Mouse (Mus musculus) neural tube, embryonic 13.5 days (tissue): ENCODE data around the gene Rab30. TPM values are rescaled to one million over a fixed set of nuclear protein-coding genes. Genes with fewer than 3 reads are reported as not detected.
"Not testable (repeated sequence)": the region's sequence is repeated elsewhere in the genome, so short reads cannot be mapped to it uniquely, and the experiment has no call there.

Experiments
- ATAC-seq: fragments of 200-750 bp; cut with Nextera tagmentation; 2 replicates; pipeline ENCODE4 v1.8.0; 2017; ENCODE audit warnings: low read depth, mild to moderate bottlenecking, moderate TSS enrichment, moderate library complexity
- H3K27ac ChIP-seq: fragments of 300-500 bp; sonication (generic); replicated peaks from 2 replicates; pipeline ENCODE4 v1.5.1; 2015; ENCODE audit warnings: moderate library complexity, mild to moderate bottlenecking, inconsistent platforms
- H3K27me3 ChIP-seq: fragments of 300-500 bp; sonication (generic); 2 replicates; pipeline ENCODE4 v1.6.1; 2015; ENCODE audit warnings: mild to moderate bottlenecking, inconsistent platforms
- H3K36me3 ChIP-seq: fragments of 300-500 bp; sonication (generic); 2 replicates; pipeline ENCODE4 v1.6.1; 2015; ENCODE audit warnings: mild to moderate bottlenecking, inconsistent platforms
- H3K4me1 ChIP-seq: fragments of 300-500 bp; sonication (generic); replicated peaks from 2 replicates; pipeline ENCODE4 v1.6.1; 2015; ENCODE audit warnings: inconsistent platforms
- H3K4me2 ChIP-seq: fragments of 300-500 bp; sonication (generic); 2 replicates; pipeline ENCODE4 v1.6.1; 2015; ENCODE audit warnings: inconsistent platforms, mild to moderate bottlenecking, moderate library complexity
- H3K4me3 ChIP-seq: fragments of 300-500 bp; sonication (generic); 2 replicates; pipeline ENCODE4 v1.5.1; 2015; ENCODE audit warnings: mild to moderate bottlenecking, inconsistent platforms
- H3K9ac ChIP-seq: fragments of 300-500 bp; sonication (generic); 2 replicates; pipeline ENCODE4 v1.6.1; 2015; ENCODE audit warnings: moderate library complexity, mild to moderate bottlenecking, inconsistent platforms
- H3K9me3 ChIP-seq: fragments of 300-500 bp; sonication (generic); 2 replicates; pipeline ENCODE4 v1.6.1; 2016; ENCODE audit warnings: inconsistent platforms
- WGBS: fragments of 180-500 bp; shearing (Covaris S2); methylation state at CpG from one replicate; pipeline ENCODE4 v1.1.7; 2015; 5-methylcytosine and 5-hydroxymethylcytosine counted together
- polyA plus RNA-seq: library from polyadenylated mRNA; unstranded; fragments of >200 nt; fragmentation: Nextera tagmentation; extraction: Ambion mirVana; gene quantifications from 2 replicates; pipeline ENCODE4 v1.2.1, GENCODE M21; 2015

Rab30 gene
- polyA plus RNA-seq, 1 experiment from 2014 or later = 23.8 TPM

- H3K27ac ChIP-seq, ATAC-seq, H3K4me1 ChIP-seq, H3K4me3 ChIP-seq, H3K27me3 ChIP-seq, H3K9ac ChIP-seq, H3K4me2 ChIP-seq, H3K36me3 ChIP-seq, H3K9me3 ChIP-seq: not testable (repeated sequence)
- WGBS = 86% methylated on average over 3 of the region's 3 CpGs
These were observed 11.8 kb upstream of the Rab30 start for GRCm38 (mm10) chr7:92729583-92729982.

GRCm38 (mm10) chr7:92730465-92730864 lies 10.9 kb upstream of the Rab30 start:
- no peak for ATAC-seq
- Histone ChIP-seq H3K27ac (no peak overlapping the region), H3K4me2 (no peak overlapping the region), H3K4me3 (no peak overlapping the region), H3K9me3 (no peaks in the 10 kb centered on the region), H3K36me3 (peaks cover 10% of the 10 kb centered on the region), H3K27me3 (no peaks in the 10 kb centered on the region), H3K9ac (no peak overlapping the region), H3K4me1 (no peaks in the 10 kb centered on the region)
- WGBS = 84% methylated on average over 4 of the region's 4 CpGs

DNA sequence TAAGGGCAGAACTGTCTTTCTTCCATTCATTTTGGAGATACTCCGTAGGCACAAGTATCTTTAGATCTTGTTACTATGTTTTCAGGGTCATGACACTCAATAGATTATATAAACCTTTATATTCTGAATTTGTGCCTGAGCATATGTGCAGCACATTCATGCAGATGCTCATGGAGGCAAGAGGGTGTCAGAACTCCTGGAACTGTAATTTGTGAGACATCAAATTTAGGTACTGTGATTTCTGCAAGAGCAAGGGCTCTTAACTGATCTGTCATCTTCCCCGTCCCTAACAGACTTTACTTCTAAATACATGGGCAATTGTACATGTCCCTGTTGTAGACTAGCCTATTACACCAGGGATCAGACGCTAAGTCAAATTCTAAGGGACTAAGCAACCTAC lies 10.4 kb upstream of the Rab30 start:
- Histone ChIP-seq H3K36me3 (peaks cover 14% of the 10 kb centered on the region), H3K27me3 (no peaks in the 10 kb centered on the region), H3K4me1 (no peaks in the 10 kb centered on the region), H3K27ac (no peak overlapping the region), H3K4me2 (no peak overlapping the region), H3K4me3 (no peak overlapping the region), H3K9me3 (no peaks in the 10 kb centered on the region), H3K9ac (no peak overlapping the region)
- ATAC-seq = no peak; the same call in 1 of the 2 replicates
- WGBS = 81% methylated on average over 3 of the region's 3 CpGs

DNA sequence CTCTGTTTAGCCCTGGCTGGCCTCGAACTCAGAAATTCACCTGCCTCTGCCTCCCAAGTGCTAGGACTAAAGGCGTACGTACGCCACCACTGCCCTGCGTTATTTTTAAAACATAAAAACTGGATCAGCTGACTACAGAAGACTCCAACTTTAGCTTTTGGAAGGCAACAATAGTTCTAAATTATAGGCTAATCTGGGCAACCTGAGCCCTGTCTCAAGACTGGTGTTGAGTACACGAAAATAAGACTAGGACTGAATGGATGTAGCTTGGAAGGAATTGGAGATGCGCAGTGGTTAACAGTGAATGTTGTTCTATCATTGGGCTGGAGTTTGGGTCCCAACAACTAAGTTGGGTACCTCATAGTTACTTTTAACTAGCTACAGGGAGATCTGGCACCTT lies 9.3 kb upstream of the Rab30 start:
- H3K4me2 ChIP-seq = no peak overlapping the region
- WGBS = 92% methylated on average over 7 of the region's 7 CpGs
- no peaks in the 10 kb centered on the region for H3K9me3 ChIP-seq
- H3K4me3 ChIP-seq = no peak overlapping the region
- no peak for ATAC-seq
- H3K36me3 ChIP-seq = peaks cover 20% of the 10 kb centered on the region
- no peaks in the 10 kb centered on the region for H3K27me3 ChIP-seq
- no peak overlapping the region for H3K9ac ChIP-seq
- H3K27ac ChIP-seq = no peak overlapping the region
- H3K4me1 ChIP-seq = 0 out of 2 replicates have a peak, but pooled peaks cover 4% of the 10 kb centered on the region

- peak overlapping the region; percentile 66 for H3K4me2 ChIP-seq
- 73% methylated on average over 1 of the region's 1 CpGs for WGBS
These were observed 3.8 kb upstream of the Rab30 start for GRCm38 (mm10) chr7:92737560-92737959.

DNA sequence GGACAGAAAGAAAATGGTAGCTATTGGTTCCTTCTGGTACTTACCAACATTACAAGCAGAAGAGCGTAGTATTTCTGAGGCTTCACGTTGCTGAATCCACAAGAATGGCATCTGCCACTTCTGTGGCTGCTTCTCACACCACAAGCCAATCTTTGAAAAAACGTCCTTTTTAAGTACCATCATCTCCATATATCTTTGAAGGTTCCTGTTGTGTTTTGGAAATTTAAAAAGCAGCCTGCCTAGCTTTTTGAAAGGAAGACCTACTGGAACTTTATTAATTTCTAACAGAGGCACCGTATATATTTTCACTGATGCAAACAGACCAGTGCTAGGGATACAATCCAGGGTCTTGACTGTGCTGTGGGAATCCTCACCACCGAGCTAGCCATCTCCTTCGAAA lies 1.4 kb upstream of the Rab30 start:
- peaks cover 57% of the 10 kb centered on the region for H3K4me1 ChIP-seq
- no peaks in the 10 kb centered on the region for H3K9me3 ChIP-seq
- no peaks in the 10 kb centered on the region for H3K27me3 ChIP-seq
- H3K36me3 ChIP-seq = peaks cover 20% of the 10 kb centered on the region
- H3K9ac ChIP-seq = peak overlapping the region; percentile 98
- peak overlapping the region; percentile 82 for H3K4me3 ChIP-seq
- H3K27ac ChIP-seq = peak overlapping the region; percentile 98; the same call in 1 of the 2 replicates
- whole genome bisulfite sequencing = 30% methylated on average over 6 of the region's 6 CpGs
- peak overlapping the region; percentile 66 for H3K4me2 ChIP-seq
- no peak for ATAC-seq

More at GRCm38 (mm10) chr7:92737560-92737959, 3.8 kb upstream of the Rab30 start:
- H3K4me3 ChIP-seq = no peak overlapping the region
- H3K36me3 ChIP-seq = peaks cover 30% of the 10 kb centered on the region
- no peak overlapping the region for H3K27ac ChIP-seq
- ATAC-seq = no peak
- H3K9ac ChIP-seq = no peak overlapping the region
- H3K4me1 ChIP-seq = peaks cover 34% of the 10 kb centered on the region
- no peaks in the 10 kb centered on the region for H3K9me3 ChIP-seq
- no peaks in the 10 kb centered on the region for H3K27me3 ChIP-seq

- no peaks in the 10 kb centered on the region for H3K9me3 ChIP-seq
- H3K9ac ChIP-seq = peak overlapping the region; percentile 98
- H3K4me2 ChIP-seq = peak overlapping the region; percentile 66
- peak overlapping the region; percentile 98 for H3K27ac ChIP-seq
- 2% methylated on average over 23 of the region's 23 CpGs for WGBS
- H3K4me3 ChIP-seq = peak overlapping the region; percentile 82
- ATAC-seq = no peak
- H3K36me3 ChIP-seq = peaks cover 20% of the 10 kb centered on the region
- H3K27me3 ChIP-seq = no peaks in the 10 kb centered on the region
- H3K4me1 ChIP-seq = peaks cover 57% of the 10 kb centered on the region
These were observed 840 bp upstream of the Rab30 start for GRCm38 (mm10) chr7:92740411-92741115.

DNA sequence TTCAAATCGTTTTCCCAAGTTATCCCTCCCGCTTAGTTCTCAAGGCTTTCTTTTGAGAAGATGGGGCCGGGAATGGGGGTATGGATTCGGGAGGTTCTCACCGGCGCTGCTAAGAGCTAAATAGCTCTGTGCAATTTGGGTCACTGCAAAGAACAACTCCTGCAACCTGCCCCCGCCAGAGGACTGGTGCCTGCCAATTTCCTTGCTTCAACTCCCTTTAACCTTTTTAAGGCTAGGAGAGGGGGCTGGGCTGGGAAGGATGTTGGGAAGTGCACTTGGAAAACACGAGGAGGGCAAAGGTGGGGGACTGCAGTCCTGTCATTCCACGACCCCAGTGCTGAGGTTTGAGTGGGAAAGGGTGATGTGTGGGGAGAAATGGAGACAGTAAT lies 452 bp downstream of the Rab30 start:
- no peaks in the 10 kb centered on the region for H3K27me3 ChIP-seq
- peak overlapping the region; percentile 82 for H3K4me3 ChIP-seq
- H3K27ac ChIP-seq = peak overlapping the region; percentile 87
- no peaks in the 10 kb centered on the region for H3K9me3 ChIP-seq
- H3K36me3 ChIP-seq = peaks cover 11% of the 10 kb centered on the region
- H3K9ac ChIP-seq = peak overlapping the region; percentile 98
- peak overlapping the region; percentile 85 for H3K4me2 ChIP-seq
- under 1% methylated on average over 9 of the region's 9 CpGs for WGBS
- H3K4me1 ChIP-seq = peaks cover 54% of the 10 kb centered on the region
- ATAC-seq = peak; percentile 47

- peaks cover 51% of the 10 kb centered on the region for H3K4me1 ChIP-seq
- no peaks in the 10 kb centered on the region for H3K9me3 ChIP-seq
- peak overlapping the region; percentile 87 for H3K27ac ChIP-seq
- peaks cover 10% of the 10 kb centered on the region for H3K36me3 ChIP-seq
- H3K4me3 ChIP-seq = peak overlapping the region; percentile 82
- no peak for ATAC-seq
- H3K4me2 ChIP-seq = peak overlapping the region; percentile 85
- H3K9ac ChIP-seq = peak overlapping the region; percentile 98
- WGBS = under 1% methylated on average over 16 of the region's 16 CpGs
- no peaks in the 10 kb centered on the region for H3K27me3 ChIP-seq
These were observed 938 bp downstream of the Rab30 start for GRCm38 (mm10) chr7:92742341-92742741.

GRCm38 (mm10) chr7:92742774-92743173 lies 1.4 kb downstream of the Rab30 start:
- no peaks in the 10 kb centered on the region for H3K9me3 ChIP-seq
- no peak for ATAC-seq
- H3K4me3 ChIP-seq = peak overlapping the region; percentile 82
- H3K27ac ChIP-seq = peak overlapping the region; percentile 87
- H3K4me2 ChIP-seq = peak overlapping the region; percentile 85
- peak overlapping the region; percentile 98 for H3K9ac ChIP-seq
- peaks cover 47% of the 10 kb centered on the region for H3K4me1 ChIP-seq
- H3K36me3 ChIP-seq = peaks cover 8% of the 10 kb centered on the region
- under 1% methylated on average over 6 of the region's 6 CpGs for WGBS
- no peaks in the 10 kb centered on the region for H3K27me3 ChIP-seq

- H3K27ac ChIP-seq = no peak overlapping the region; the same call in 1 of the 2 replicates
- no peak for ATAC-seq
- WGBS = under 1% methylated on average over 6 of the region's 6 CpGs
These were observed 1.9 kb downstream of the Rab30 start for GRCm38 (mm10) chr7:92743325-92743724.

DNA sequence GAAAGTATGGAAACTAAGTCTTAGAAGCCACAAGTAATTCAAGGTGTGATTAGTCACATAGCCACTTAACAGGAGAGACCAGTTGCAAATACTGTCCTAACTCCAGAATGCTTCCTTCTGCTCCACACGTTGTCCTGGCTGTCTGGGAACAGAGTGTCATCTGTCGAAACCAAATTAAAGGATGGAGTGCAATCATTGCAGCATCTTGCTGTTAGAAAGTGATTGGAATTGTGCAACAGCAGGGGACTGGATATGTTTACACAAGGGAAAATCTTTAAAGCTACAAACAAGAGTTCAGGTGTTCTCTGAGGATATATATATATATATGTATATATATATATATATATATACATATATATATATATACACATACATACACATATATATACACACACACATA lies 9.0 kb downstream of the Rab30 start:
- ATAC-seq = no peak
- 0 out of 2 replicates have a peak, but pooled peaks cover 3% of the 10 kb centered on the region for H3K36me3 ChIP-seq
- H3K4me2 ChIP-seq = no peak overlapping the region
- no peaks in the 10 kb centered on the region for H3K4me1 ChIP-seq
- H3K27ac ChIP-seq = no peak overlapping the region
- no peak overlapping the region for H3K9ac ChIP-seq
- H3K4me3 ChIP-seq = no peak overlapping the region
- WGBS = 83% methylated on average over 2 of the region's 2 CpGs
- no peaks in the 10 kb centered on the region for H3K27me3 ChIP-seq
- no peaks in the 10 kb centered on the region for H3K9me3 ChIP-seq

More at GRCm38 (mm10) chr7:92743325-92743724, 1.9 kb downstream of the Rab30 start:
- peaks cover 5% of the 10 kb centered on the region for H3K36me3 ChIP-seq
- H3K4me1 ChIP-seq = peaks cover 41% of the 10 kb centered on the region
- H3K9me3 ChIP-seq = no peaks in the 10 kb centered on the region
- no peaks in the 10 kb centered on the region for H3K27me3 ChIP-seq
- H3K4me3 ChIP-seq = peak overlapping the region; percentile 82
- H3K4me2 ChIP-seq = peak overlapping the region; percentile 85
- peak overlapping the region; percentile 98 for H3K9ac ChIP-seq

DNA sequence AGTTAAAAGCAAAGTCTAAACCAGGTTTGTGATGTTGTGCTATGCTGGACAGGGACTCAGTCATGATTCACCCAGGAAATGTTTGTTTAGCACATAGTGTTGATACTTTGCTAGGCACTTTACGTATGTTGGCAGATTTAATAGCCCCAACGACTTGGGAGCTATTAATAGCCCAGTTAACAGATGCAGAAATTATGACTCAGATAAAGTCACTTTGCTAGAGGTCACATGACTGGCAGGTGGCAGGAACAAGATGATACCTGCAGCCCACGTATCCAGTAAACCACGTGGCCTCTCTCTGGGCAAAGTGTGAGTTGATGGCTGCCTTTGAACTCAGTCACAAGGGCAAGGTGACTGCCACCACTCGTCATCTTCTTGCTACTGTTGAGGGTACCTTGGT lies 16.7 kb downstream of the Rab30 start:
- H3K9me3 ChIP-seq = no peaks in the 10 kb centered on the region
- no peak overlapping the region for H3K27ac ChIP-seq
- no peaks in the 10 kb centered on the region for H3K27me3 ChIP-seq
- no peaks in the 10 kb centered on the region for H3K36me3 ChIP-seq
- 78% methylated on average over 5 of the region's 5 CpGs for WGBS
- no peak overlapping the region for H3K4me2 ChIP-seq
- H3K9ac ChIP-seq = no peak overlapping the region
- H3K4me3 ChIP-seq = no peak overlapping the region
- no peaks in the 10 kb centered on the region for H3K4me1 ChIP-seq
- ATAC-seq = no peak
